ENCODE assay signal across 21 mouse cellular contexts in the genomic region with DNA sequence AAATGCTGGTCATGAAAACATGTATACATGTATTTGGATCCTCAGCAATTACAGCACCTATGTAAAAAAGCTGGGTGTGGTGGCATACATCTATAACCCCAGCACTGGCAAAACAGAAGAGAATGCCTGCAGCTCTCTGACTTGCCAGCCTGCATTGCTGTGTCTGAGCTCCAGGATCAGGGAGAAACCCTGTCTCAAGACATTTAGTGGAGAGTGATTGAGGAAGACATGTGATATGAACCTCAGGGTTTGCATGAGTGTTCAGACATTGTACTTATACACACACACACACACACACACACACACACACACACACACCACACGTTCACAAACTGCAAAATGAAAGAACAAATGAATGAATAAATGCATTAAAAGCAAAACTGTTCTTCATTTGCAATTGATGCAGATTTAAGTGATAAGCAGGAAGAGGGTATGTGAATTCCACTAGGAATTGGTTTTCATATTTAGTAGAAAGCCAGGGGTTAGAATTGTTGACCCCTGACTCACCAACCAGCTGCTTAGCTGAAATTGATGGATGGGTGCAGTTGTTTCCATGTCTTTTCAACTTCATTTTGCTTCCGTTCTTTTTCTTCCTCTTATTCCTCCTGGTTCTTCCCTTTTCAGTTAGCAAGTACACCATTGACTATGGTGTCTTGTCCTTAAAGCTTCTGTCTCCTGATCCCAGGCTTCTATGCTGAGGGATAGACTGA. TPM values are rescaled to one million over a fixed set of nuclear protein-coding genes. Genes with fewer than 3 reads are reported as not detected.
DNase-seq lines count a peak whose midpoint lies in the region; ATAC-seq lines count a peak whose summit lies in the region.
"Had no signal": no experiment of that assay in that cellular context is flagged by ENCODE, and none has a peak within 500 bp of the region (broad histone marks: within the 10 kb centered on the region; RNA-seq: fewer than 3 reads in every experiment).

No protein-coding gene starts in this region.

- H3K9ac ChIP-seq in embryonic facial prominence, embryonic 14.5 days (ENCODE audit: low read depth, low read length): no peak overlapping the region
- H3K9ac ChIP-seq in forebrain, embryonic 15.5 days (replicated peaks): no peak overlapping the region
- H3K9ac ChIP-seq: forebrain, embryonic 13.5 days had no signal

- ATAC-seq in embryonic facial prominence, embryonic 14.5 days (ENCODE audit: low read depth): no peak
- no peak for ATAC-seq in forebrain, embryonic 15.5 days (replicated peaks)
- ATAC-seq: forebrain, embryonic 13.5 days; inflammation-experienced regulatory T-cells, adult 6 months; midbrain, embryonic 16.5 days had no signal

- no peak overlapping the region for H3K4me2 ChIP-seq in embryonic facial prominence, embryonic 14.5 days (ENCODE audit: low read depth, low read length)
- no peak overlapping the region for H3K4me2 ChIP-seq in forebrain, embryonic 15.5 days (replicated peaks)
- H3K4me2 ChIP-seq: forebrain, embryonic 13.5 days; liver, embryonic 11.5 days had no signal

- no peaks in the 10 kb centered on the region for H3K27me3 ChIP-seq in embryonic facial prominence, embryonic 14.5 days (replicated peaks; ENCODE audit: control insufficient read depth, insufficient read depth, low read length)
- H3K27me3 ChIP-seq in embryonic facial prominence, embryonic 10.5 days (replicated peaks; ENCODE audit: low read depth, poor library complexity, severe bottlenecking): no peaks in the 10 kb centered on the region
- H3K27me3 ChIP-seq in forebrain, embryonic 15.5 days: no peaks in the 10 kb centered on the region
- H3K27me3 ChIP-seq: forebrain, embryonic 13.5 days had no signal

- no peak overlapping the region for H3K4me3 ChIP-seq in embryonic facial prominence, embryonic 14.5 days (ENCODE audit: low read depth, low read length)
- no peak overlapping the region for H3K4me3 ChIP-seq in embryonic facial prominence, embryonic 10.5 days
- no peak overlapping the region for H3K4me3 ChIP-seq in forebrain, embryonic 15.5 days
- H3K4me3 ChIP-seq: erythroblast, embryonic 14.5 days; forebrain, embryonic 13.5 days; heart, adult 2 months had no signal

- no peaks in the 10 kb centered on the region for H3K36me3 ChIP-seq in embryonic facial prominence, embryonic 14.5 days (ENCODE audit: control insufficient read depth, insufficient read depth, low read length)
- H3K36me3 ChIP-seq in embryonic facial prominence, embryonic 10.5 days (replicated peaks): 0 out of 2 replicates have a peak, but pooled peaks cover 3% of the 10 kb centered on the region
- H3K36me3 ChIP-seq in forebrain, embryonic 15.5 days: no peaks in the 10 kb centered on the region

- no peaks in the 10 kb centered on the region for H3K4me1 ChIP-seq in embryonic facial prominence, embryonic 14.5 days (ENCODE audit: control insufficient read depth, insufficient read depth, low read length)
- peaks cover 6% of the 10 kb centered on the region for H3K4me1 ChIP-seq in embryonic facial prominence, embryonic 10.5 days
- H3K4me1 ChIP-seq in forebrain, embryonic 15.5 days: no peaks in the 10 kb centered on the region
- H3K4me1 ChIP-seq: forebrain, embryonic 13.5 days had no signal

- no peak overlapping the region for H3K27ac ChIP-seq in embryonic facial prominence, embryonic 14.5 days (replicated peaks; ENCODE audit: low read depth, low read length)
- H3K27ac ChIP-seq in embryonic facial prominence, embryonic 10.5 days (replicated peaks): no peak overlapping the region
- no peak overlapping the region for H3K27ac ChIP-seq in forebrain, embryonic 15.5 days (replicated peaks)
- H3K27ac ChIP-seq: forebrain, embryonic 13.5 days; heart, adult 2 months had no signal

- no peaks in the 10 kb centered on the region for H3K9me3 ChIP-seq in embryonic facial prominence, embryonic 14.5 days (ENCODE audit: control insufficient read depth, low read length)
- H3K9me3 ChIP-seq in embryonic facial prominence, embryonic 10.5 days: no peaks in the 10 kb centered on the region
- no peaks in the 10 kb centered on the region for H3K9me3 ChIP-seq in forebrain, embryonic 15.5 days
- H3K9me3 ChIP-seq: forebrain, embryonic 13.5 days had no signal

- WGBS in embryonic facial prominence, embryonic 14.5 days: 68% methylated on average over 2 of the region's 2 CpGs
- WGBS in embryonic facial prominence, embryonic 10.5 days: 69% methylated on average over 2 of the region's 2 CpGs
- WGBS in forebrain, embryonic 15.5 days: 73% methylated on average over 2 of the region's 2 CpGs

- peak; percentile 14 for DNase-seq in embryonic facial prominence, embryonic 14.5 days (ENCODE audit: low spot score)
- DNase-seq in embryonic facial prominence, embryonic 10.5 days (ENCODE audit: low spot score): no peak
- peak; percentile 37 for DNase-seq in kidney, postnatal 10 days
- no peak for DNase-seq in kidney, adult 11 months
- peak; percentile 92 for DNase-seq in 3T3-L1 (ENCODE audit: low read depth, low spot score)
- DNase-seq in embryo, embryonic 11.5 days (ENCODE audit: low read depth, low spot score): peak; percentile 9
- no peak for DNase-seq in thymus, adult 18-20 months
- DNase-seq: adrenal gland, postnatal 10 days; B cell, adult 2 months; cerebellum, adult 9-11 months; gastrocnemius, postnatal 25 days; heart, adult 2 months; heart, postnatal 36 days; right cerebral cortex, adult 18-20 months; thymus, postnatal 36 days had no signal

RNA-seq across cellular contexts. Expression of a gene that starts 32.9 kb away (rescaled TPM):
- 19.6 and 25.3 TPM in 2 replicates for polyA plus RNA-seq in embryonic facial prominence, embryonic 14.5 days (2014; fragmentation: Nextera tagmentation; extraction: Ambion mirVana)
- 21.1 and 21.2 TPM in 2 replicates for polyA plus RNA-seq in embryonic facial prominence, embryonic 10.5 days (2016; fragmentation: Nextera tagmentation; extraction: Ambion mirVana)
- polyA plus RNA-seq in forebrain, embryonic 15.5 days (2015; fragmentation: Nextera tagmentation; extraction: Ambion mirVana): 41.7 and 44.7 TPM in 2 replicates

Comparison
In these comparisons a context has a peak if more than half of its experiments do, and no peak if none do; other contexts are left out.
1. DNase-seq: peak in embryonic facial prominence, embryonic 14.5 days (single experiment), kidney, postnatal 10 days (single experiment), 3T3-L1 (single experiment) and embryo, embryonic 11.5 days (single experiment); none in embryonic facial prominence, embryonic 10.5 days (single experiment), kidney, adult 11 months (single experiment) and thymus, adult 18-20 months (0 of 2).